Mouse (Mus musculus) megakaryocyte, embryonic 14.5 days (primary cell): ENCODE data around the gene Dennd1a.

Source experiments
- FLI1 ChIP-seq: IDR thresholded peaks from 2 replicates; pipeline ENCODE4 v1.6.1; 2012; ENCODE audit warnings: low read length, inconsistent platforms, mixed read lengths
- GATA1 ChIP-seq: IDR thresholded peaks from 3 replicates; pipeline ENCODE4 v1.6.1; 2012; ENCODE audit warnings: mixed read lengths, low read length, inconsistent platforms, borderline replicate concordance

GRCm38 (mm10) chr2:37801687-37802086, 485.5 kb downstream of the Dennd1a start:
- TF ChIP-seq GATA1: no peak
- TF ChIP-seq FLI1: no peak
